In the genomic region with DNA sequence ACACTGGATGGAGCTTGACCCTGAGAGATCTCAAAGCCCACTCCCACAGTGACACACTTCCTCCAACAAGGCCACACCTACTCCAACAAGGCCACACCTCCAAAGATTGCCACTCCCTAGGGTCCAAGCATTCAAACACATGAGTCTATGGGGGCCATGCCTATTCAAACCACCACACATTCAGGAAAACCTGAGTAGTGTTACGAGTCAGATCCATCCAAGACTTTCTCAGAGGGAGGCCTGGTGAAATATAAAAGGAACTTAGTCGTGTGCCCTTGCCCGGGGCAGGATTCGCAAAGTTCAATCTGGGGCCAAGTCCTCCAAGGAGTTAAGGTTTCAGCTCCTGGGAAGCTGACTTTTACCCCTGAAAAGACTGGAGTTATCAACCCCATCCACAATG, we compare ENCODE assay signal across 26 mouse cellular contexts. TPM values are rescaled to one million over a fixed set of nuclear protein-coding genes. Genes with fewer than 3 reads are reported as not detected.
DNase-seq lines count a peak whose midpoint lies in the region; ATAC-seq and TF ChIP-seq lines count a peak whose summit lies in the region.
"Had no signal": no experiment of that assay in that cellular context is flagged by ENCODE, and none has a peak within 500 bp of the region (broad histone marks: within the 10 kb centered on the region; RNA-seq: fewer than 3 reads in every experiment).

No protein-coding gene starts in this region.

- no peaks in the 10 kb centered on the region for H3K9me3 ChIP-seq in ES-E14 (ENCODE audit: control insufficient read depth, insufficient read depth, low read depth, low read length)
- no peaks in the 10 kb centered on the region for H3K9me3 ChIP-seq in hindbrain, embryonic 12.5 days (replicated peaks)
- H3K9me3 ChIP-seq: G1E had no signal

- ATAC-seq in hindbrain, embryonic 12.5 days (ENCODE audit: low FRiP score) = no peak
- ATAC-seq: activated CD4-positive, CD25-positive, alpha-beta regulatory T cell, adult 4 months; CD4-positive, CD25-positive, alpha-beta regulatory T cell, adult 4 months; Patski had no signal

- H3K36me3 ChIP-seq in ES-E14 (ENCODE audit: control insufficient read depth, insufficient read depth, low read length, poor library complexity, severe bottlenecking) = no peaks in the 10 kb centered on the region
- H3K36me3 ChIP-seq in hindbrain, embryonic 12.5 days = no peaks in the 10 kb centered on the region
- H3K36me3 ChIP-seq: G1E had no signal

- no peaks in the 10 kb centered on the region; a peak in 1 of 4 replicates for H3K4me1 ChIP-seq in ES-E14 (ENCODE audit: control insufficient read depth in 2 of 2, insufficient read depth in 2 of 2, low read length in 2 of 2, poor library complexity in 1 of 2)
- no peaks in the 10 kb centered on the region for H3K4me1 ChIP-seq in hindbrain, embryonic 12.5 days

- H3K9ac ChIP-seq in ES-E14 (ENCODE audit: insufficient read depth, low read depth, low read length, poor library complexity, severe bottlenecking) = no peak overlapping the region
- no peak overlapping the region for H3K9ac ChIP-seq in hindbrain, embryonic 12.5 days

- in situ Hi-C loops in ES-E14 (cut with MboI; ENCODE audit: low sequenced_read_pairs in 2 of 2, unreplicated experiment in 2 of 2) = no loop called here

- 83% methylated on average over 4 of the region's 4 CpGs for WGBS in hindbrain, embryonic 12.5 days

- DNase-seq in ES-CJ7 (ENCODE audit: low read depth, low spot score) = peak; percentile 78
- DNase-seq in ES-E14 (ENCODE audit: low read depth, low spot score) = peak; percentile 47
- peak; percentile 79 for DNase-seq in R1 (ENCODE audit: low read depth, low spot score)
- peak; percentile 80 for DNase-seq in ZHBTc4 (ENCODE audit: low read depth, low spot score)
- no peak for DNase-seq in c-Kit-positive CD71-positive TER-119-positive erythroid progenitor cells, embryonic 14.5 days (ENCODE audit: low spot score)
- no peak for DNase-seq in left cerebral cortex, postnatal 25 days (ENCODE audit: low spot score in 2 of 2)
- DNase-seq in left cerebral cortex, postnatal 10 days (ENCODE audit: extremely low spot score in 1 of 2, low spot score in 2 of 2) = no peak
- DNase-seq: adrenal gland, adult 2 months; adrenal gland, adult 8-10 months; adrenal gland, postnatal 10 days; adrenal gland, postnatal 14 days; adrenal gland, postnatal 25 days; adrenal gland, postnatal 36 days; B cell, adult 2 months; cerebellum, adult 11 months; cerebellum, adult 11-12 months; cerebellum, adult 18-20 months; cerebellum, adult 2 months; cerebellum, adult 8-10 months; cerebellum, adult 9-10 months; cerebellum, adult 9-11 months had no signal

- no peaks in the 10 kb centered on the region for H3K27me3 ChIP-seq in hindbrain, embryonic 12.5 days

- H3K27ac ChIP-seq in ES-E14 (ENCODE audit: insufficient read depth, low read depth, low read length, poor library complexity, severe bottlenecking) = no peak overlapping the region
- H3K27ac ChIP-seq in hindbrain, embryonic 12.5 days = no peak overlapping the region

- no peak overlapping the region for H3K4me3 ChIP-seq in ES-E14 (ENCODE audit: insufficient read depth in 1 of 2, low read depth in 1 of 2, low read length in 2 of 2, poor library complexity in 1 of 2, severe bottlenecking in 1 of 2)
- H3K4me3 ChIP-seq in hindbrain, embryonic 12.5 days = no peak overlapping the region

- no peak overlapping the region for H3K4me2 ChIP-seq in hindbrain, embryonic 12.5 days (replicated peaks)

- intact Hi-C loops in left cerebral cortex, postnatal 25 days (cut with DNase I) = no loop called here
- intact Hi-C loops in left cerebral cortex, postnatal 10 days (cut with DNase I) = no loop called here

TF ChIP-seq in ES-E14, 5 proteins besides CTCF, POLR2A, EP300 and RAD21:
- TF ChIP-seq CHD2 (IDR thresholded peaks at IDR 0.05; ENCODE audit: low read depth, low read length) = no peak
- no peak for TF ChIP-seq ZC3H11A (IDR thresholded peaks at IDR 0.05; ENCODE audit: borderline replicate concordance, low read depth, low read length)
- TF ChIP-seq MAFK (IDR thresholded peaks at IDR 0.05; ENCODE audit: insufficient read depth, low read depth, low read length) = no peak
- no peak for TF ChIP-seq ZNF384 (IDR thresholded peaks at IDR 0.05; ENCODE audit: low read depth, low read length)
- no peak for TF ChIP-seq HCFC1 (IDR thresholded peaks at IDR 0.05; ENCODE audit: borderline replicate concordance, insufficient read depth, low read length)

RNA-seq across cellular contexts. Expression of gene Ercc4, which starts 35.3 kb away (rescaled TPM):
- 18.2 and 21.4 TPM in 2 replicates for total RNA-seq in ES-E14 (2012; rRNA removed)
- 17.3 and 18.1 TPM in 2 replicates for polyA plus RNA-seq in hindbrain, embryonic 12.5 days (2016; fragmentation: Nextera tagmentation; extraction: Ambion mirVana)
- total RNA-seq in left cerebral cortex, postnatal 25 days (2021) = 10 to 100 TPM; 22.2 to 24.2 TPM
- total RNA-seq in left cerebral cortex, postnatal 10 days (2021) = 10 to 100 TPM; 23.3 to 27.6 TPM

Comparison
In these comparisons a context has a peak if more than half of its experiments do, and no peak if none do; other contexts are left out.
1. DNase-seq: peak in ES-CJ7 (single experiment), ES-E14 (single experiment), R1 (single experiment) and ZHBTc4 (single experiment); none in c-Kit-positive CD71-positive TER-119-positive erythroid progenitor cells, embryonic 14.5 days (single experiment), left cerebral cortex, postnatal 25 days (0 of 2) and left cerebral cortex, postnatal 10 days (0 of 2).